Mouse (Mus musculus): ENCODE data around the gene Caskin1. TPM values are rescaled to one million over a fixed set of nuclear protein-coding genes. Genes with fewer than 3 reads are reported as not detected.
"Not testable (repeated sequence)": the region's sequence is repeated elsewhere in the genome, so short reads cannot be mapped to it uniquely, and the experiment has no call there.

Caskin1 gene
- total RNA-seq (2014; fragmentation: Nextera tagmentation) = not detected in 2 replicates
- total RNA-seq (2017) = not detected in 2 replicates

DNA sequence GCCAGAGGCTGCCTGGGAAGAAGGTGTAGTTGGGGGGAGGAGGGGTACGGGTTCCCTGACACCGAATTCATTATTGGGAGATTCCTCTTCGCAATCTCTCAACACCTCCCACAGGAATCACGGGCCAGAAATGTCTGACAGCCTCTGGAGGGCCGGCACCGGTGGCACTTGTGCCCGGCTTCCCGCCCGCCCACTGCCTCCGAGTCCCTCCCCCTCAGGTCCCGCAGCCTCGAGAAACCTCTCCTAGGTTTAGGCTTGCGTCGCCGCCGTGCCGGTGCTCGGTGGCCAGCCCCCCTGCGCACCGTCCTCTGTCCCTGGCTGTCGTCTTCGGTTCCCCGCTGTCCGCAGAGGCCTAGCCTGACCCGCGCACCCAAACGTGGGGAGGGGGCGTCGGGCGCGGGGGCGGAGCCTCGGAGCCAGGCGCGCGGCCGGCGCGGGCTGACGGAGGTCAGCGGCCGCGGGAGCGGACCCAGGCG, at the start of gene Caskin1:
Gene Caskin1 (plus strand): TSS at position 416 of the 476 bp plus-strand sequence.
- peak; percentile 32 for ATAC-seq (replicated peaks; ENCODE audit: poor library complexity, severe bottlenecking)

GRCm38 (mm10) chr17:24440377-24440776, 48.0 kb upstream of the Caskin1 start:
- ATAC-seq (replicated peaks; ENCODE audit: poor library complexity, severe bottlenecking) = no peak

GRCm38 (mm10) chr17:24441148-24441547, 47.3 kb upstream of the Caskin1 start:
- no peak for ATAC-seq (replicated peaks; ENCODE audit: poor library complexity, severe bottlenecking)

DNA sequence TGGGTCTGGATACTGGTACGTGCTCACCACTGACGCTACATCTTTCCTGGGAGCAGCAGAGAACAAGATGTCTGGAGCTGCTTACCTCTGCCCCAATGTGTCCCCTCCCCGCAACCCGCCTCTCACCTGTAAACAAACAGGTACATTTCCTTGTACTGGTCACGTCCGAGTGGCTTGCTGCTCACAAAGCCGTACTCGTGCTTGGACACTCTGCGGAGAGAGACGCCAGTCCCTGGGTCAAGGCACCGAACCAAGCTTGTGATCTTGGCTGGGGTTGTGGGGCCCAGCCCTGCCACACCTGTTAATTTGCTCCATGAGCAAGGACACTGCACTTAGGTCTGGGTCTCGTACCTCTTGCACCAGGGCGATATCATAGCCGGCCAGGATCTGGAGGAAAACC, 46.3 kb upstream of the Caskin1 start:
- ATAC-seq (replicated peaks; ENCODE audit: poor library complexity, severe bottlenecking) = no peak

DNA sequence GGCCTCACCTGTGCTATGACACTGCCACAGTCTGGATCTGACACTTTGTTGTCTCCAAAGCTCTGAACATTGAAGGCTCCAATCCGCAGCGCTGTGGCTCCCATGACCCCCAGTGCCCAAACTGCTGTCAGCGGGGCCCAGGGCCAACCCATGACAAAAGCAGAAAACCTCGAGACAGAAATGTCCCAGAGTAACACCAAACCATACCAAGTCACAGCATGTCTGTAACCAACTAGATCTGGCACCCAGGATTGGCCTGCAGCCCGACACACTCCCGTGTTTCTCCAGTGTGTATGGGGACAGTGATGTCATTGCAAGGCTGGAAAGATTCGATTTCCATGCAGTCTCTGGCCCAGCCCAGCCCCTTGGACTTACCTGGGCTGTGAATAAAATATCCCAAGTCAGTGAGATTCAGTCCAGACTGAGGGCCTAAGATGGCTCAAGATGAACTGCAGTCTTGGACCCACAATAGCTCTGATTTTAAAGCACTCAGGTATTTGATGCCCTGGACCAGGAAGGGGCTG, 45.7 kb upstream of the Caskin1 start, which contains the start of gene Dnase1l2:
Gene Dnase1l2 (minus strand): TSS at position 474 of the 524 bp plus-strand sequence.
- ATAC-seq (replicated peaks; ENCODE audit: poor library complexity, severe bottlenecking) = no peak

GRCm38 (mm10) chr17:24443409-24443808, 45.0 kb upstream of the Caskin1 start:
- ATAC-seq (replicated peaks; ENCODE audit: poor library complexity, severe bottlenecking) = no peak

DNA sequence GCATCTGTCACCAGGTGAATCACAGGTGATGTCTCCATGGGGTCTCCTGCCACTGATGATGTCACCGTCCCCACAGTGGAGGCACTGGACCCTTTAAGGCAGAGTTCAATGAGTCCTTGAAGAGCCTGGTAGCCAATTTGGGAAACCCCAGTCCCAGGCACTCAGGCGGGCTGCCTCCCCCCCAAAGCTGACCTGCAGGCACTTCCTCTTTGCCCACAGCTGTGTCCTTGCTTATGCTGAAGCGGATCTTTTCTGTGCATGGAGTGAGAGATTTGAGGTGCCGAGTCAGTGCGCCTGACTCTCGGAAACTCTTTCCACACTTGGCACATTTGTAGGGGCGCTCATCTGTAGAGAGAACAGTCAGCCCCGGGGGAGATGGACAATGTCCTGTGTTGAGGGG, 41.8 kb upstream of the Caskin1 start:
- peak; percentile 60 for ATAC-seq (replicated peaks; ENCODE audit: poor library complexity, severe bottlenecking)

DNA sequence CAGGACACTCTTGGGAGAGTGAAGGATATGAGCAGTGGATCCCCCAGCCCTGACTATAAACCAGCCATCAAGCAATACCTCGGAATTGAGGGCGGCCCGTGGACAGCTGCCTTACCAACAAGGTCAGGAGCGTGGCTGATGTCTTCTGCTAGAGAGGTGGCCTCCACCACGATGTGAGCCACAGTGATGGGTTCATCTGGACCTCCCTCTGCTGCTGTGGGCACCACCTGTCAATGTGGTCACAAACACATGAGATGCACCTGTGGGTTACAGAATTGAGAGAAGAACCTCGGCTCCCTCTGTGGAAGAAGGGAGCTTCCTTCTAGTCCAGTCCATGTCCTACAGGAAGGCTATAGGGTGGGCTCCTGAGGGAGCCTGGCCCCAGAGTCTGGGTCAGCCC, 38.9 kb upstream of the Caskin1 start:
- ATAC-seq (replicated peaks; ENCODE audit: poor library complexity, severe bottlenecking) = no peak

DNA sequence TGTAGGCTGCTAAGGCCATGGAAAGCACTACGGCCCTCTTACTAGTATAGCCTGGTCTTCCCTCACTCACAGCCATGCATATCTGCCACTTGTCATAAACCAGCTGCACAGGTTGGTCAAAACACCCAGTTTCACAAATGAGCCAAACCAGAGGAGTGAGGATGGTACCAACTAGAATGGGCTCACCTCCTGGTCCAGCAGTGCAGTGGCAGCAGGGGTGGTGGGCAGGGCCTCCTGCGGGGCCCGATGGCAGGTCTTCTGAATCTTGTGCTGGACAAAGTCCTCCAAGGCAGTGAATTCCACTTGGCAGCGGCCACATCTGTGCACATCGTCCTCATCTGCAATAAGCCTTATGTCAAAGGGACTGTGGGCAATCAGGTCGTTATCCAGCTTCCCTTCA, 37.2 kb upstream of the Caskin1 start:
- no peak for ATAC-seq (replicated peaks; ENCODE audit: poor library complexity, severe bottlenecking)

GRCm38 (mm10) chr17:24453372-24453771, 35.0 kb upstream of the Caskin1 start:
- ATAC-seq (replicated peaks; ENCODE audit: poor library complexity, severe bottlenecking) = no peak

GRCm38 (mm10) chr17:24454218-24454755, 34.1 kb upstream of the Caskin1 start:
- ATAC-seq (replicated peaks; ENCODE audit: poor library complexity, severe bottlenecking) = peak; percentile 7

- peak; percentile 93 for ATAC-seq (replicated peaks; ENCODE audit: poor library complexity, severe bottlenecking)
These were observed 33.5 kb upstream of the Caskin1 start for GRCm38 (mm10) chr17:24454756-24455522.

GRCm38 (mm10) chr17:24455523-24456206, 32.7 kb upstream of the Caskin1 start:
- ATAC-seq (replicated peaks; ENCODE audit: poor library complexity, severe bottlenecking) = not testable (repeated sequence)

GRCm38 (mm10) chr17:24461580-24461979, 26.8 kb upstream of the Caskin1 start:
- peak; percentile 83 for ATAC-seq (replicated peaks; ENCODE audit: poor library complexity, severe bottlenecking)

- no peak for ATAC-seq (replicated peaks; ENCODE audit: poor library complexity, severe bottlenecking)
These were observed 25.5 kb upstream of the Caskin1 start for GRCm38 (mm10) chr17:24462932-24463331.

DNA sequence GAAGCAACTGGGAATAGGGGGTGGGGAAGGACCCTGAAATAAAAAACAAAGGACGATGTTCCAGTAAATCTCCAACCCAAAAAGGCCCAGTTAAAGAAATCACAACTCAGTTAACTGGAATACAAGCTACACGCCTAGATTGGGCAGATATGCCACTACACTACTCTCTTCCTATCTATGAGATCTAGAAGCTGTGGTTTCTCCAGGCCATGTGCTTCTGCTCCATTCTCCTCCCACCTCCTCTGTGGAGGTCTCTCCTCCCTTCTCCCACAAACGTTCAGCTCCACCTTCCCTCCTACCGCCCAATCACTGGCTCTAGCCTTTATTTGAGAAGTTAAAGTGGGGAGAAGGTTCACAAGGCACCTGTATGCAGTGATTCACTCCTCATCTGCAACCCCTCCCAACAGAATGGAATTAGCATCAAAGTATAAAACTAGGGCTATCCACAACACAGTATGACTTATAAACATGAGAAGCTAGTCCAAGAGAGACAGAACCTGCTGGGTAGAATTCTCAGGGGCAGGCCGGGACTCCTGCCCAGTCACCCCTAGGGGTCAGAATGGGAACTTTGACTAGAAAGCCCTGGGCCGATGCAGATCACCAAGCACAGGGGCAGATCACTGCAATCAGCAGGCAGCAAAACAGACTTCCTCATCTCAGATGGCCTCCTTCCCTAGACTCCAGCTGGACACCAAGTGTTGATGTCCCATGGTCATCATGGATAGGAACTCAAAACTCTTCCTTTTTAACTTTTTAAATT, 24.8 kb upstream of the Caskin1 start:
- peak; percentile 95 for ATAC-seq (replicated peaks; ENCODE audit: poor library complexity, severe bottlenecking)

GRCm38 (mm10) chr17:24468636-24469246, 19.7 kb upstream of the Caskin1 start:
- no peak for ATAC-seq (replicated peaks; ENCODE audit: poor library complexity, severe bottlenecking)

GRCm38 (mm10) chr17:24469336-24469909, 19.0 kb upstream of the Caskin1 start:
- ATAC-seq (replicated peaks; ENCODE audit: poor library complexity, severe bottlenecking) = no peak

- peak; percentile 91 for ATAC-seq (replicated peaks; ENCODE audit: poor library complexity, severe bottlenecking)
These were observed 18.3 kb upstream of the Caskin1 start, which contains the start of the genes E4f1 and Pgp for GRCm38 (mm10) chr17:24469910-24470602. Gene E4f1 (minus strand): TSS chr17:24470313. Gene Pgp (plus strand): TSS chr17:24470392.

Measured in granulocyte monocyte progenitor cell, adult 5-6 weeks (primary cell).